Mouse (Mus musculus): ENCODE results near the gene Spint2. TPM values are rescaled to one million over a fixed set of nuclear protein-coding genes. Genes with fewer than 3 reads are reported as not detected.
A peak's percentile ranks its signal among the peaks of the same experiment; 100 is the strongest.

Spint2 gene
- polyA plus RNA-seq, 1 experiment from 2014 or later, result 309 TPM

GRCm38 (mm10) chr7:29305263-29305988 lies 23.7 kb upstream of the Spint2 start:
- H3K27ac ChIP-seq (ENCODE audit: low read length), result no peak overlapping the region
- ATAC-seq (ENCODE audit: low read depth), result no peak
- no peaks in the 10 kb centered on the region for H3K36me3 ChIP-seq (ENCODE audit: control insufficient read depth, insufficient read depth, low read length)
- peak overlapping the region; percentile 96 for H3K4me2 ChIP-seq (ENCODE audit: low read depth, low read length)
- H3K9ac ChIP-seq (ENCODE audit: low read length), result peak overlapping the region; percentile 65
- peaks cover 48% of the 10 kb centered on the region for H3K4me1 ChIP-seq (replicated peaks; ENCODE audit: control insufficient read depth, insufficient read depth, low read length)
- H3K27me3 ChIP-seq (ENCODE audit: control insufficient read depth, insufficient read depth, low read depth, low read length), result peaks cover 20% of the 10 kb centered on the region
- WGBS, result 30% methylated on average over 9 of the region's 9 CpGs
- no peaks in the 10 kb centered on the region for H3K9me3 ChIP-seq (ENCODE audit: control insufficient read depth, low read length)
- H3K4me3 ChIP-seq (ENCODE audit: low read length), result peak overlapping the region; percentile 63

DNA sequence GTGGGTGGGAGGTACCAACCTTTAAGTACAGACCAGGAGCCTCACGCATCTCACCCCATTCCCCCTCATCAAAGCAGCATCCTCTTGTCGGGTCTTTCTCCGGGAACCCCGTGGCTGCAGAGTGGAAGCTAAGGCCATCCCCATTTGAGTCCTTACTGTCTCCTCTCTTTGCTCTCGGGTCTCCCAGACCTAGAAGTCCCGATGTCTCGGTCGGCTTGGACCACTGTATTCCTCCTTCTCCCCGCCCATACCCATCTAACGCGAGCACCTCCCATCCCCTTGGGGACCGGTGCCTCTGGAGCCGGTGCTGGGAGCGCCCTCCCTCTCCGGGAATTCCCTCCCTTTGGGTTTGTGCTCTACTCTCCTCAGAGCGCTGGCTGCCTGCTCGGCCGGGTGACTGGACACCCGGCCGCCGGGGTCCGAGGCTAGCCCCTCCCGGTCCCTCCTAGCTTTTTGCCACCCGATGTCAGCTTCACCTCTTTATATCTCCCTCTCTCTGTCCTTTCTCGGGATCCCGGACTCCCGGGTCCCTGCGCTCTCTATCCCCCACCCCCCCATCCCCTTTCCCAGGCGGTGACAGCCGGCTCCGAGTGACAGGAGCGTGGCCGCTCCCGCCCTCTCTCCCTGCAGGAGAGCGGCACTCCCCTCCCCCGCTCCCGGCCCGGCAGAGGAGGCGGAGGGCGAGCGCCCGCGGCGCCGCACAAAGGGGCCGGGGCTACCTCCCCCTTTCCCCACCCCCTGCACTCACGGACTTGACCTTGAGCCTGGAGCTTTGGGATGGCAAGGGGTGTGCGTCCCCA lies 23.0 kb upstream of the Spint2 start:
- WGBS, result under 1% methylated on average over 44 of the region's 48 CpGs
- Histone ChIP-seq H3K4me3 (ENCODE audit: low read length) (peak overlapping the region; percentile 63), H3K4me1 (replicated peaks; ENCODE audit: control insufficient read depth, insufficient read depth, low read length) (peaks cover 46% of the 10 kb centered on the region), H3K4me2 (ENCODE audit: low read depth, low read length) (peak overlapping the region; percentile 96), H3K9ac (ENCODE audit: low read length) (peak overlapping the region; percentile 65), H3K27me3 (ENCODE audit: control insufficient read depth, insufficient read depth, low read depth, low read length) (peaks cover 20% of the 10 kb centered on the region), H3K27ac (ENCODE audit: low read length) (no peak overlapping the region), H3K9me3 (ENCODE audit: control insufficient read depth, low read length) (no peaks in the 10 kb centered on the region), H3K36me3 (ENCODE audit: control insufficient read depth, insufficient read depth, low read length) (no peaks in the 10 kb centered on the region)
- ATAC-seq (ENCODE audit: low read depth), result no peak

GRCm38 (mm10) chr7:29303738-29304462 lies 22.2 kb upstream of the Spint2 start, which contains the start of gene Dpf1:
TSS of gene Dpf1 (plus strand) at chr7:29303951.
- H3K4me2 ChIP-seq (ENCODE audit: low read depth, low read length), result peak within 1 kb of the TSS; percentile 96
- under 1% methylated on average over 67 of the region's 67 CpGs for WGBS
- H3K27ac ChIP-seq (ENCODE audit: low read length), result no peak within 1 kb of the TSS
- H3K27me3 ChIP-seq (ENCODE audit: control insufficient read depth, insufficient read depth, low read depth, low read length), result peaks cover 20% of the 10 kb centered on the region
- H3K4me3 ChIP-seq (ENCODE audit: low read length), result peak within 1 kb of the TSS; percentile 63
- peaks cover 39% of the 10 kb centered on the region for H3K4me1 ChIP-seq (replicated peaks; ENCODE audit: control insufficient read depth, insufficient read depth, low read length)
- no peaks in the 10 kb centered on the region for H3K36me3 ChIP-seq (ENCODE audit: control insufficient read depth, insufficient read depth, low read length)
- ATAC-seq (ENCODE audit: low read depth), result peak; percentile 83
- H3K9me3 ChIP-seq (ENCODE audit: control insufficient read depth, low read length), result no peaks in the 10 kb centered on the region
- peak within 1 kb of the TSS; percentile 65 for H3K9ac ChIP-seq (ENCODE audit: low read length)

GRCm38 (mm10) chr7:29302641-29303040 lies 20.9 kb upstream of the Spint2 start:
- Histone ChIP-seq H3K4me2 (ENCODE audit: low read depth, low read length) (no peak overlapping the region), H3K9ac (ENCODE audit: low read length) (no peak overlapping the region), H3K9me3 (ENCODE audit: control insufficient read depth, low read length) (no peaks in the 10 kb centered on the region), H3K4me3 (ENCODE audit: low read length) (no peak overlapping the region), H3K27me3 (ENCODE audit: control insufficient read depth, insufficient read depth, low read depth, low read length) (peaks cover 17% of the 10 kb centered on the region), H3K27ac (ENCODE audit: low read length) (no peak overlapping the region), H3K36me3 (ENCODE audit: control insufficient read depth, insufficient read depth, low read length) (no peaks in the 10 kb centered on the region), H3K4me1 (replicated peaks; ENCODE audit: control insufficient read depth, insufficient read depth, low read length) (peaks cover 31% of the 10 kb centered on the region)
- ATAC-seq (ENCODE audit: low read depth), result no peak
- WGBS, result 68% methylated on average over 7 of the region's 7 CpGs

DNA sequence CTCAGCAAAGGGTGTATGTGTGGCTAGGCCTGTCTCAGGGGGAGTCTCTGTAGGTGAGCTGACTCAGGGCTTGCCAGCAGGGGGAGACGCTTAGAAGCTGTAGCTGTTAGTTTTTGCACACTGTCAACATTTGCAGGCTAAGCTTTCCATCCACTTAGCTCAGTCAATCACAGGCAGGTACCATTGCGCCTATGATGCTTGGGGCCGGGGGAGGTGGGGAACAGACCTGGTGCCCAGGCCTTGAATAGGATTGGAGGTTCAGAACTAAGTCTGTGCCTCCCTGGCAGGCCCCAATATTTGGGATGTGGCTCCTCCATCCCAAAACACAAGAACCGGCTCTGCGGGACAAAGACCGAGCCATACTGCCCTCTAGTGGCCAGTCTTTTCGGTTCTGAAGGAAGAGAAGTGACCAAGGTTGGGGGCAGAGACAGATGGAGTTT lies 19.4 kb upstream of the Spint2 start:
- H3K4me1 ChIP-seq (replicated peaks; ENCODE audit: control insufficient read depth, insufficient read depth, low read length), result peaks cover 22% of the 10 kb centered on the region
- no peaks in the 10 kb centered on the region for H3K9me3 ChIP-seq (ENCODE audit: control insufficient read depth, low read length)
- H3K36me3 ChIP-seq (ENCODE audit: control insufficient read depth, insufficient read depth, low read length), result no peaks in the 10 kb centered on the region
- no peak overlapping the region for H3K27ac ChIP-seq (ENCODE audit: low read length)
- no peak for ATAC-seq (ENCODE audit: low read depth)
- WGBS, result 1% methylated on average over 7 of the region's 7 CpGs
- H3K4me2 ChIP-seq (ENCODE audit: low read depth, low read length), result no peak overlapping the region
- peaks cover 17% of the 10 kb centered on the region for H3K27me3 ChIP-seq (ENCODE audit: control insufficient read depth, insufficient read depth, low read depth, low read length)
- no peak overlapping the region for H3K4me3 ChIP-seq (ENCODE audit: low read length)
- no peak overlapping the region for H3K9ac ChIP-seq (ENCODE audit: low read length)

DNA sequence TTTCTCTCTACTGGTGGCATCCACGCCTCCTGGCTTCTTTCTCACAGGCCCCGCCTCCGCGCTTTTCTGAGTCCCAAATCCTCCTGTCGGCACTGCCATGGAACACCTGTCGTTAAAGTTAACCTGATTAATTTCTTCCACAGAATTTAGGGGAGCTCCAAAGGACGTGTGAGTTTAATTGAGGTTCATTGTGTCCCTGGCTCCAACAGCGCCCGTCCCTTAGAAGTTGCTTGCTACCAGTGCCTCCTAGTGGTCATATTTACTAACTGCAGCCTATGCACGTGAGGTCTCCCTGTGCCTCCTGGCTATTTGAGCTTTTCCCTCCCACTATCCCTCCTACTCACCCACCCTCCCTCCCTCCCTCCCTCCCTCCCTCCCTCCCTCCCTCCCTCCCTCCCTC lies 15.3 kb upstream of the Spint2 start:
- whole genome bisulfite sequencing, result 11% methylated on average over 10 of the region's 10 CpGs
- ATAC-seq (ENCODE audit: low read depth), result no peak
- H3K4me2 ChIP-seq (ENCODE audit: low read depth, low read length), result no peak overlapping the region
- H3K4me1 ChIP-seq (replicated peaks; ENCODE audit: control insufficient read depth, insufficient read depth, low read length), result peaks cover 16% of the 10 kb centered on the region
- H3K9me3 ChIP-seq (ENCODE audit: control insufficient read depth, low read length), result no peaks in the 10 kb centered on the region
- no peak overlapping the region for H3K9ac ChIP-seq (ENCODE audit: low read length)
- no peak overlapping the region for H3K4me3 ChIP-seq (ENCODE audit: low read length)
- H3K36me3 ChIP-seq (ENCODE audit: control insufficient read depth, insufficient read depth, low read length), result no peaks in the 10 kb centered on the region; the same call in 1 of the 2 replicates
- no peak overlapping the region for H3K27ac ChIP-seq (ENCODE audit: low read length)
- no peaks in the 10 kb centered on the region for H3K27me3 ChIP-seq (ENCODE audit: control insufficient read depth, insufficient read depth, low read depth, low read length)

DNA sequence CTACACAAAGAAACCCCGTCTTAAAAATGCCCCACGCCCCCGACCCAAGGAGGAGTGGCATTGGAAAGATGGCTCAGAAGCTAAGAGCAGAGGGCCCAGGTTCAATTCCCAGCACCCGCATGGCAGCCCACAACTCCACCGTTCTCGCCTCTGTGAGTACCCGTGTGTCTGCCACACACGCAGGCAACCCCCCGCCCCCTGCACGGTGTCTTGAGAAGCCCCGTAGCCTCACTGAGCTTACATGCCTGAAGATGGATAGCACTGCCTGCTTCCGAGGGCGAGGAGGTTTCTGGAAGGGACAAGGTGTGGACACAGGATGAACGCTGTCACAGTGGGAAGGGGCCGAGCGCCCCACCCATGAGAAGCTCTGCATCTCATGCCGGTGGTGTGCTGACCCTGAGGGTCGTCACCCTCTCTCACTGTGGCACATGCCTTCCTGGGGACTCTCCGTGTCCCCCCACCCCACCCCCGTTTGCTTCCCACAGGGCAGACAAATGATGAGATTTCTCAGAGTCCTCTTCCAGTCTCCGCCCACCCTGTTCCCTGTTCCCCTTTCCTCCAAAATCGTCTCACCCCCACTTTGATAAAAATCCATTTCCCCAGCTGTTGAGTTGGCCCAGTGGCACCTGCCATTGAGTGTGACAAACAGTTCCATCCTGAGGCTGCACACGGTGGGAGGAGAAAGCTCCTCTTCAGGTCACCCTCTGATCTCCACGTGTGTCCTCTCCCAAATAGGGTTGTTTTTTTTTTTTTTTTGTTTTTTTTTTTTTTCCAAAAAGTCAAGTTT lies 14.3 kb upstream of the Spint2 start:
- Histone ChIP-seq H3K4me2 (ENCODE audit: low read depth, low read length) (no peak overlapping the region), H3K27me3 (ENCODE audit: control insufficient read depth, insufficient read depth, low read depth, low read length) (no peaks in the 10 kb centered on the region), H3K9ac (ENCODE audit: low read length) (no peak overlapping the region), H3K36me3 (ENCODE audit: control insufficient read depth, insufficient read depth, low read length) (no peaks in the 10 kb centered on the region; the same call in 1 of the 2 replicates), H3K9me3 (ENCODE audit: control insufficient read depth, low read length) (no peaks in the 10 kb centered on the region), H3K27ac (ENCODE audit: low read length) (peak overlapping the region; percentile 42), H3K4me3 (ENCODE audit: low read length) (no peak overlapping the region), H3K4me1 (replicated peaks; ENCODE audit: control insufficient read depth, insufficient read depth, low read length) (peaks cover 19% of the 10 kb centered on the region)
- ATAC-seq (ENCODE audit: low read depth), result no peak
- 67% methylated on average over 24 of the region's 24 CpGs for WGBS

GRCm38 (mm10) chr7:29294111-29294761 lies 12.5 kb upstream of the Spint2 start:
- ATAC-seq (ENCODE audit: low read depth), result no peak

More at GRCm38 (mm10) chr7:29294111-29294761, 12.5 kb upstream of the Spint2 start:
- Histone ChIP-seq H3K4me2 (ENCODE audit: low read depth, low read length) (no peak overlapping the region), H3K9ac (ENCODE audit: low read length) (no peak overlapping the region), H3K9me3 (ENCODE audit: control insufficient read depth, low read length) (no peaks in the 10 kb centered on the region), H3K36me3 (ENCODE audit: control insufficient read depth, insufficient read depth, low read length) (no peaks in the 10 kb centered on the region; the same call in 1 of the 2 replicates), H3K27ac (ENCODE audit: low read length) (peak overlapping the region; percentile 85), H3K27me3 (ENCODE audit: control insufficient read depth, insufficient read depth, low read depth, low read length) (no peaks in the 10 kb centered on the region), H3K4me1 (replicated peaks; ENCODE audit: control insufficient read depth, insufficient read depth, low read length) (peaks cover 19% of the 10 kb centered on the region), H3K4me3 (ENCODE audit: low read length) (no peak overlapping the region)
- WGBS, result 70% methylated on average over 13 of the region's 13 CpGs

Data from lung, embryonic 16.5 days (tissue).